ENCODE assay signal across 29 mouse cellular contexts in the genomic region with DNA sequence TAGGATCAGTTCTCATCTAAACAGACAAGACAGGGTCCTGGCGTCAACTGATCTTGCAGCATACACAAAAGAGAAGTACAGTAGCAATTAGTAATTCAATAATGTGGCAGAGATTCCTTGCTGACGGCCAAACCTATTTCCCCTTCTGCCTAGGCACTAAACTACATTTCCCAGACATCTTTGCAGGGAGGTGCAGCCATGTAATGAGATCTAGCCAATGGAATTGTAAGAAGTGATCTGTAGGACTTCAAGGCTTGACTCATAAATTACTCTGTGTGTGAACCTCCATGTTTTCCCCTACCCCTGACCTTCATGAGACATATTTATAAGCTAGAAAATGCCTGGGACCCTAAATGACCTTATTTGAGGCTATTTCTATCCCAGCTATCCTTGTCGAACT.
DNase-seq lines count a peak whose midpoint lies in the region; ATAC-seq lines count a peak whose summit lies in the region.
"Had no signal": no experiment of that assay in that cellular context is flagged by ENCODE, and none has a peak within 500 bp of the region (broad histone marks: within the 10 kb centered on the region; RNA-seq: fewer than 3 reads in every experiment).

No protein-coding gene starts in this region.

- ATAC-seq in frontal cortex, adult (ENCODE audit: low TSS enrichment): peak; percentile 67
- no peak for ATAC-seq in megakaryocyte, adult 5-6 weeks (ENCODE audit: poor library complexity, severe bottlenecking)
- no peak for ATAC-seq in forebrain, embryonic 15.5 days (replicated peaks)
- ATAC-seq: forebrain, embryonic 16.5 days; hindbrain, postnatal 0 days; inflammation-experienced regulatory T-cells, adult 6 months had no signal

- WGBS in forebrain, embryonic 15.5 days: 66% methylated on average over 3 of the region's 3 CpGs

- no peaks in the 10 kb centered on the region for H3K36me3 ChIP-seq in forebrain, embryonic 15.5 days
- H3K36me3 ChIP-seq: embryonic facial prominence, embryonic 10.5 days; embryonic facial prominence, embryonic 13.5 days; forebrain, embryonic 12.5 days; heart, embryonic 12.5 days; heart, embryonic 15.5 days; hindbrain, embryonic 10.5 days had no signal

- H3K9me3 ChIP-seq in forebrain, embryonic 15.5 days: no peaks in the 10 kb centered on the region
- H3K9me3 ChIP-seq: embryonic facial prominence, embryonic 10.5 days; embryonic facial prominence, embryonic 13.5 days; forebrain, embryonic 12.5 days; heart, embryonic 12.5 days; heart, embryonic 15.5 days; hindbrain, embryonic 10.5 days had no signal

- no peak overlapping the region for H3K9ac ChIP-seq in forebrain, embryonic 15.5 days (replicated peaks)
- H3K9ac ChIP-seq: embryonic facial prominence, embryonic 13.5 days; forebrain, embryonic 12.5 days; heart, embryonic 12.5 days; heart, embryonic 15.5 days; hindbrain, embryonic 14.5 days had no signal

- H3K4me1 ChIP-seq in forebrain, embryonic 15.5 days: peaks cover 18% of the 10 kb centered on the region
- H3K4me1 ChIP-seq: heart, embryonic 12.5 days; heart, embryonic 15.5 days had no signal

- DNase-seq in frontal cortex, postnatal 25 days (ENCODE audit: low spot score in 2 of 2): no peak
- DNase-seq in right cerebral cortex, adult 18-20 months: peak; percentile 15
- no peak for DNase-seq in right cerebral cortex, postnatal 10 days (ENCODE audit: low spot score in 2 of 2)
- peak; percentile 51 for DNase-seq in brain, adult 2 months (ENCODE audit: low read depth, low spot score)
- DNase-seq: adrenal gland, adult 2 months; adrenal gland, postnatal 14 days; cerebellum, adult 11-12 months; cerebellum, adult 8-10 months; cerebellum, postnatal 10 days; cerebellum, postnatal 36 days; embryo, embryonic 11 days; gastrocnemius, postnatal 25 days; heart, adult 18-20 months; heart, postnatal 10 days; heart, postnatal 36 days had no signal

- no peak overlapping the region for H3K4me3 ChIP-seq in forebrain, embryonic 15.5 days
- H3K4me3 ChIP-seq: embryonic facial prominence, embryonic 10.5 days; embryonic facial prominence, embryonic 13.5 days; erythroblast, embryonic 14.5 days; forebrain, embryonic 12.5 days; heart, embryonic 12.5 days; heart, embryonic 15.5 days; hindbrain, embryonic 10.5 days had no signal

- no peak overlapping the region for H3K27ac ChIP-seq in forebrain, embryonic 15.5 days (replicated peaks)
- H3K27ac ChIP-seq: embryonic facial prominence, embryonic 10.5 days; embryonic facial prominence, embryonic 13.5 days; forebrain, embryonic 12.5 days; heart, embryonic 15.5 days; hindbrain, embryonic 10.5 days; hindbrain, embryonic 14.5 days; hindbrain, postnatal 0 days had no signal

- H3K27me3 ChIP-seq in forebrain, embryonic 15.5 days: no peaks in the 10 kb centered on the region
- H3K27me3 ChIP-seq: embryonic facial prominence, embryonic 13.5 days; forebrain, embryonic 12.5 days had no signal

- no peak overlapping the region for H3K4me2 ChIP-seq in forebrain, embryonic 15.5 days (replicated peaks)
- H3K4me2 ChIP-seq: embryonic facial prominence, embryonic 13.5 days; forebrain, embryonic 12.5 days; heart, embryonic 12.5 days; heart, embryonic 15.5 days; hindbrain, embryonic 14.5 days had no signal

Comparison
In these comparisons a context has a peak if more than half of its experiments do, and no peak if none do; other contexts are left out.
1. DNase-seq: peak in right cerebral cortex, adult 18-20 months (single experiment) and brain, adult 2 months (single experiment); none in frontal cortex, postnatal 25 days (0 of 2) and right cerebral cortex, postnatal 10 days (0 of 2).